Mouse (Mus musculus): ENCODE results near the gene Rubcnl.

The Rubcnl gene

DNA sequence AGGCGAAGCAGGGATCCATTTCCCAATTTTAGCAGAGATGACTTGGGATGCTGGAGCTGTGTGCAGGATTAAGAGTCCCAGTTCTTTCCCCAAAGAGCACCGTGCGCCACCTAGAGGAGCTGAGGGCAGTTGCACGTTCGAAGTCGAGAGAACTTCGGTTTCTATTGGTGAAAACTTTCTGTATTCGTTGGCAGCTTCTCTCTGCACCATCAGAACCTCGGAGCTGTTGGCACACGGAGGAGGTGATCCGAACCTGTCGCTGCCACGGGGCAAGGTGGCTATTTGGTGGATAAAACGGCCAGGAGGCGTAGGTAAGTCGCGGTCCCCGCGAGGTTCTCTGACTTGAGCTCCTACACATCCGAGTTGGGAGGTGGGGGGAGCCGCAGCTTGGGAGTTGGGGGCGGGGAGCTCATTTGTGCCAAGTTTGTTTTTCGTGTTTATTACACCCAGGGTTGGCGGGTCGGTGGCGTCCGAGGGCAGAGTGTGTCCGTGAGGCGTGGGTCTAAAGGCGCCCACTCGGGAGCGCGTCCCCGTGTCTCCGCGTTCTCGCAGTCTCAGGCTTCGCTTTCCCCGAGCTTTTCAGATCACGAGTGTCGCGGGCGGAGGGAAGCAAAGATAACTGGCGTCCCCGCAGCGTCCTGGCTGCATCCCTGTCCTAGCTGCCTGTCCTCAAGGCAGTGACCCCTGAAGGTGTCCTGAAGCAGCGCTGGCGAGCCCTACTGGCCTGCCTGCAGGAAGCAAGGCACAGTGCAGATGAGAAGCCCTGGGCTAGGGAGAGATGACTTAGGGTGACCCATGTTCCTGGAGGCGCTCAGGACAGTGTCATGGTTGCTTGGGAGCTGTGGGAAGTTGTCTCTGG is at the start of gene Rubcnl:
Gene Rubcnl, plus strand, starts transcription at position 172 of the 859 bp plus-strand sequence.
- CTCF ChIA-PET, result interaction anchor here (0.6 to 1.0 kb wide), 3 partner anchors 18 to 164 kb away, joined by 3 to 4 read pairs (median 3); no protein-coding TSS in a partner anchor

GRCm38 (mm10) chr14:74972216-74972615 is 43.6 kb upstream of the Rubcnl start:
- CTCF ChIA-PET, result no interaction called here

GRCm38 (mm10) chr14:74972687-74973086 is 43.1 kb upstream of the Rubcnl start:
- CTCF ChIA-PET, result no interaction called here

DNA sequence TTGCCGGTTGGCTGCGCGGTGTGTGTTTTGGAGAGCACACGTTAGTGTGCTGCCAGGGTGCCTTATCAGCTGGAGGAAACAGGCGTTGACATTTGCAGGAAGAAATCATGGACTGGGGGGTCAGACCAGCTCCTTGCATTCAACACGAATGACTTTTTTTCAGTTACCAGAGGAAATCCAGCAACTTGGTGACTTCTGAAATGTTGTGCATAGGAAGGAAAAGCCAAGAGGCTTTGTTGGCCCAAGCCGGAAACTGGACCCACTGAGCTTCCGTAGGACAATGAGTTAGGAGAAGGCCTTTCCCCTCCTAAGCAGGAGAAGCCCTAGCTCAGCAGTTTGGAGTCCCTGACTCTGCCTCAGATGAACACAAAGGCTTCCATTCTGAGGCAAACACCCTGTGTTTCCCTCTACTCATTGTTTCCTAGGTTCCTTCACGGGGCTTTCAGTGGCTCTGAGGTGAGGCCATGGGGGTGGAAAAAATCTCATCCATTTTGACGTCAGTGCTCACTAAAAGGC is 41.6 kb upstream of the Rubcnl start:
- CTCF ChIA-PET, result no interaction called here

- CTCF ChIA-PET, result no interaction called here
Observed at GRCm38 (mm10) chr14:74976972-74977371, 38.9 kb upstream of the Rubcnl start.

DNA sequence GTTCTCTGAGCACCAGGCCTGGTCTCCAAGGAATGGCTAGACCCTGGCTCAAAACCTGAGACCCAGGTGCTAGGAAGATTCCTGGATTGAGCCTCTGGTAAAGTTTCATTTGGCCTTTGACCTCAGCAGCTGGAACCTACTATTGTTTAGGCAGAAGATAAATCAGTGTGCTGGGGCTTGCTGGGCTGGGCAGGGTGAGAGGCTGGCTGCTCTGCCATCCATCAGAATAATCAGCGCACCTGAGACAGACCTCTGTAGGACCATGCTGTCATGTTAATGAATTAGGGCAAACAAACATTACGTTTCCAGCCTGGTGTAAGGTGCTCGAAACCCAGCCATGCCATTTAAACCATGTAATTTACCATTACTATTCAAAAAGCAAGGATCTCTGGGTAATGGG is 34.8 kb upstream of the Rubcnl start:
- CTCF ChIA-PET, result no interaction called here

- CTCF ChIA-PET, result interaction anchor here (0.6 kb wide), 1 partner anchor 49 kb away, joined by 6 read pairs; no protein-coding TSS in a partner anchor
Observed at GRCm38 (mm10) chr14:74983079-74983478, 32.7 kb upstream of the Rubcnl start.

DNA sequence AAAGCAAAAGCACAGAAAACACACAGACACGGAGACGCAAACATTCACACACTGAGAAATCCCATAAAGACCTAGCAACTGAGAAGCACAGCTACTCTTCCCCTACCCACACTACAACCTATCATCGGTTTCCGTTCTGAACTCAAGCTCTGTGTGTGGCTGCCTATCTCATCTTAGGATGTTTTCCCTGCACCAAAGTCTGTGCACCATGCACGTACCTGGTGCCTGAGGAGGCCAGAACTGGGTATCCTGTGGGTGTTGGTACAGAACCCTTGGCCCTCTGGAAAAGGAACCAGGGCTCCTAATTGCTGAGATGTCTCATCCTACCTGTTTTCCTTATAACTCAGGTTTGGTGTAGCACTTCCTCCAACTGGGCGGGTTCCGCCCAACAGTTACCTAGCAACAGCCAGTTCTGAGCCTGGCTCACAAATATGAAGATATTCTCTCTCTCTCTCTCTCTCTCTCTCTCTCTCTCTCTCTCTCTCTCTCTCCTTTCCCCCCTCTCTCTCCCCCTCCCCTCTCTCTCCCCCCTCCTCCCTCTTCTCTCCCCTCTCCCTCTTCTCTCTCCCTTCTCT is 30.9 kb upstream of the Rubcnl start:
- CTCF ChIA-PET, result no interaction called here

- CTCF ChIA-PET, result no interaction called here
Observed at GRCm38 (mm10) chr14:74985658-74986057, 30.2 kb upstream of the Rubcnl start.

DNA sequence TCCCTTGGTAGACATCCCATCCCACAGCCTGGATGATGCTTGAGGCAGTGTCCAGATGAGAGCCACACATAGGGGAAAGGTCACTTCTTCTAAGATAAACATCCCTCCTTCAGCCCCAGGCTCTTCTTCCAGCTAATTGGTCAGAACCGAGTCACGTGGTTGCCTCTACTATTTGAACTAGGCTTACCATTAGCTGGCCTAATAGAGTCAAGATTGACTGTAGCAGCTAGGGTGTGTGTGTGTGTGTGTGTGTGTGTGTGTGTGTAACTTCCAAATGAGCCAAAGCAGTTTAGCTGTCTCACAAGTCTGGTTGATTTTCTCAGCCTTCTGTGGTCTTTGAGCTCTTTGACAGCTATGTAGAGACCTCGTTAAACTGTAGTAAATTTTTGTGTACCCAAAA is 29.3 kb upstream of the Rubcnl start:
- CTCF ChIA-PET, result no interaction called here

- CTCF ChIA-PET, result interaction anchor here (0.6 to 1.5 kb wide), 3 partner anchors 148 to 225 kb away, joined by 4 to 17 read pairs (median 8); no protein-coding TSS in a partner anchor
Observed at GRCm38 (mm10) chr14:74989322-74989721, 26.5 kb upstream of the Rubcnl start.

GRCm38 (mm10) chr14:74989909-74990308 is 25.9 kb upstream of the Rubcnl start:
- CTCF ChIA-PET, result interaction anchor here (0.6 to 1.5 kb wide), 5 partner anchors 67 to 239 kb away, joined by 3 to 17 read pairs (median 7); no protein-coding TSS in a partner anchor

GRCm38 (mm10) chr14:74990504-74990903 is 25.3 kb upstream of the Rubcnl start:
- CTCF ChIA-PET, result interaction anchor here (0.7 to 1.5 kb wide), 3 partner anchors 67 to 226 kb away, joined by 3 to 17 read pairs (median 7); no protein-coding TSS in a partner anchor

DNA sequence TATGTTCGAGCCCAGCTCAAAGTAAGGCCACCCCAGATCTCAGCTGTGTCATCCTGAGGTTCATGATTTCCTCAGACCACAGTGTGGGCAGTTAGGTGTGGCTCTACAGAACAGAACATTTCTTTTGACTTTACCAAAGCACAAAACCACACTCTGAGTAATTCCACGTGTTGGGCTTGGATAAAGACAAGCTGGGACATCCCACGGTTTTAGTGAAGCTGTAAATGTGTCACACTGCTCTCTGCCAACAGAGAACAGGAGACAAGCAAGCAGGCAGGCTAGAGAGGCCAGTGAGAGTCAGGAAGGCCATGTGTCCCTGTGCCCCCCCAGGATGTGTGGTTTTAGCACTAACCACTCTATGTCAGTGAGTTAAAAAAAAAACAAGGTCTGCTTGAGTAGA is 19.3 kb upstream of the Rubcnl start:
- CTCF ChIA-PET, result interaction anchor here (0.6 kb wide), 1 partner anchor 234 kb away, joined by 11 read pairs; no protein-coding TSS in a partner anchor

GRCm38 (mm10) chr14:74997041-74997440 is 18.8 kb upstream of the Rubcnl start:
- CTCF ChIA-PET, result interaction anchor here (0.6 kb wide), 1 partner anchor 235 kb away, joined by 11 read pairs; no protein-coding TSS in a partner anchor

GRCm38 (mm10) chr14:75001364-75001763 is 14.5 kb upstream of the Rubcnl start:
- CTCF ChIA-PET, result interaction anchor here (0.6 kb wide), 1 partner anchor 22 kb away, joined by 3 read pairs; no protein-coding TSS in a partner anchor

DNA sequence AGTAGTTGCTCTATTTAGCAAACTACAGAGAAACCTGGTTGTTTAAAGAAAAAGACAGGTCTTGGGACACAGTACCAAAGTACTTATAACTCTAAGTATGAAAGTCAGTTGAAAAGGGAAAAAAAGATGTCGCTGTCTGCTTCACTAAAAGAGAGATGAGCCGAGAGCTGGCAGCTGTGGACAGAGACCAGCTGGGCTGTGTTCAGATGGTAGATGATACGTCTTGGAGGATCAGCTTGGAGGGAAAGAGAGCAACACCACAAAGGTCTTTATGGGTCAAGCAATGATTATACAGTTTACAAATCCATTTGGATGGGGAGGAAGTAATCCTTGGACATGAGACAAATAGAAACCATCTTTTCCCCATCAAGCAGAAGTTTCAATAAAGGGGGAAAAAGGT is 12.5 kb upstream of the Rubcnl start:
- CTCF ChIA-PET, result no interaction called here

DNA sequence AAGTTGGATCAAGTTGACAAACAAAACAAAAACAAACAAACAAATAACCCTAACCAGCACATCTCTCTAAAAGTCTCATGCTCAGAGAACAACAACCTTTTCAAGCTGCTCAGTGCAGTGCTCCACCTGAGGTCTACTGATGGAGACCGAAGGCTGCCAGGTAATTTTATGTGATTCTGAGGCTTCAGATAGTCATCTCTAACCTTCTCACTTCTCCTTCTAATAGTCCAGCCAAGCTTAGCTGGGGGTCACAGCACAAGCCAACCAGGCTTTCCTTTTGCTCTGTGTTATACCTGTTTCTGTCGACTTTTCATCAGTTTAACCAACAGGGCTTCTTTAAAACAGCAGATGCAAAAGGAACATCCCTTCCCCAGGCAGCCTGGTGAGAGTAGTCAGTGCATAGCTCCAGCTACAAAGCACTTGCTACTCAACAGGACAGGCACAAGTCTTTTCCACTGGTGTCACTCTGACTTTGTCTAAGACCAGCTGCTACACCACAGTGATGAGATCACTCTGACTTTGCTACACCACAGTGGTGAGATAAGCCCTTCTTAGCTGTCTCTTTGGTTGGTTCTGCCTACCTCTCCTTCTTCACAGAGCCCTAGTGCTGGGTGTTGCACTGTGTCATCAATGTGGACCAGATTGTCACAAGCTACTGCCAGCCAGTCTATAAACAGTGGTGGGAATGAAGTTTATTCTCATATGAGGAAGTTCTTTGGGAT is 10.2 kb upstream of the Rubcnl start:
- CTCF ChIA-PET, result interaction anchor here (0.7 kb wide), 1 partner anchor 208 kb away, joined by 10 read pairs; no protein-coding TSS in a partner anchor

- CTCF ChIA-PET, result interaction anchor here (0.7 kb wide), 1 partner anchor 71 kb away, joined by 3 read pairs; no protein-coding TSS in a partner anchor
Observed at GRCm38 (mm10) chr14:75010346-75010745, 5.5 kb upstream of the Rubcnl start.

GRCm38 (mm10) chr14:75010986-75011655 is 4.7 kb upstream of the Rubcnl start:
- CTCF ChIA-PET, result no interaction called here

DNA sequence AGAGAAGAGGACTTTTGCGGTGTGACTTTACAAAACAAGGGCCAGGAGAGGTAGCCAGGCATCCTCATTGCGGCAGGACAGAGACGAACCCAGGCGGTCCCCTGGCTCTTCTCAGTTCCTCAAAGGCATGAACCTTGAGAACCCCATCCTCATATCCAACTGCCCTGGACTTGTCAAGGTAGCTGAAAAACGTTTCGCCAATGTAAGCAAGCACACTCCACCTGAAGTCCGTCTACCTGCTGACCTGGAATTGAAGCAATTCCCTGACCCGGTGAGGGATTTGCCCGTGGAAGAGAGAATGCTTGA is 841 bp downstream of the Rubcnl start:
- CTCF ChIA-PET, result no interaction called here
